Mouse (Mus musculus) limb, embryonic 14.5 days (tissue): ENCODE results near the gene Rnf19b. TPM values are rescaled to one million over a fixed set of nuclear protein-coding genes. Genes with fewer than 3 reads are reported as not detected.

Experiments used
- ATAC-seq: fragments of 200-750 bp; cut with Nextera tagmentation; 2 replicates; pipeline ENCODE4 v1.8.0; 2017; ENCODE audit warnings: low read depth, moderate number of reproducible peaks, moderate TSS enrichment; ENCODE audit not compliant: low FRiP score
- DNase-seq: peaks from one replicate; pipeline ENCODE4 v3.0.0-alpha.2; 2015; ENCODE audit warnings: low spot score
- H3K27ac ChIP-seq: fragments of 300-500 bp; sonication (generic); replicated peaks from 2 replicates; pipeline ENCODE4 v1.5.1; 2014; ENCODE audit warnings: low read depth, mild to moderate bottlenecking, low read length, moderate library complexity, mixed read lengths
- H3K27me3 ChIP-seq: fragments of 300-500 bp; sonication (generic); 2 replicates; pipeline ENCODE4 v1.6.1; 2014; ENCODE audit warnings: low read length, mixed read lengths; ENCODE audit not compliant: control insufficient read depth, insufficient read depth
- H3K36me3 ChIP-seq: fragments of 300-500 bp; sonication (generic); 2 replicates; pipeline ENCODE4 v1.6.1; 2014; ENCODE audit warnings: mild to moderate bottlenecking, low read length, moderate library complexity, mixed read lengths; ENCODE audit not compliant: control insufficient read depth, insufficient read depth
- H3K4me1 ChIP-seq: fragments of 300-500 bp; sonication (generic); 2 replicates; pipeline ENCODE4 v1.6.1; 2014; ENCODE audit warnings: antibody characterized with exemption, low read length, mixed read lengths; ENCODE audit not compliant: control insufficient read depth, insufficient read depth
- H3K4me2 ChIP-seq: fragments of 300-500 bp; sonication (generic); replicated peaks from 2 replicates; pipeline ENCODE4 v1.6.1; 2014; ENCODE audit warnings: low read depth, mild to moderate bottlenecking, low read length, moderate library complexity; ENCODE audit not compliant: severe bottlenecking
- H3K4me3 ChIP-seq: fragments of 300-500 bp; sonication (generic); replicated peaks from 2 replicates; pipeline ENCODE4 v1.5.1; 2014; ENCODE audit warnings: low read length
- H3K9ac ChIP-seq: fragments of 300-500 bp; sonication (generic); 2 replicates; pipeline ENCODE4 v1.6.1; 2014; ENCODE audit warnings: mild to moderate bottlenecking, low read depth, low read length, moderate library complexity; ENCODE audit not compliant: severe bottlenecking
- H3K9me3 ChIP-seq: fragments of 300-500 bp; sonication (generic); 2 replicates; pipeline ENCODE4 v1.6.1; 2016; ENCODE audit warnings: low read length; ENCODE audit not compliant: control insufficient read depth
- POLR2A ChIP-seq: fragments of 200-500 bp; IDR thresholded peaks from 2 replicates; pipeline ENCODE4 v1.8.0; 2012; ENCODE audit warnings: inconsistent platforms, mild to moderate bottlenecking, moderate library complexity, borderline replicate concordance; ENCODE audit not compliant: insufficient read depth, insufficient read length; ENCODE audit errors: extremely low read depth
- WGBS: fragments of 180-500 bp; shearing (Covaris S2); extraction: QIAGEN DNeasy Blood & Tissue Kit; methylation state at CpG from one replicate; pipeline ENCODE4 v1.1.7; 2014; 5-methylcytosine and 5-hydroxymethylcytosine counted together
- polyA plus RNA-seq, 2 experiments: library from polyadenylated mRNA; depleted of rRNA in 1 of 2; stranded (reverse) in 1 of 2; unstranded in 1 of 2; fragments of >200 nt; fragmentation: Nextera tagmentation in 1 of 2; extraction: Ambion mirVana in 1 of 2; gene quantifications; 2 replicates each; pipeline versions ENCODE4 v1.2.1 to v1.2.3; 2012 to 2014

Rnf19b gene
- polyA plus RNA-seq, 2 experiments = 9.9 to 28.1 TPM

GRCm38 (mm10) chr4:129111350-129111749 lies 53.3 kb downstream of the Rnf19b start:
- ATAC-seq (no peak), DNase-seq (no peak)
- TF ChIP-seq POLR2A = no peak
- no peaks in the 10 kb centered on the region for H3K4me1 ChIP-seq
- no peak overlapping the region for H3K9ac ChIP-seq
- WGBS = 62% methylated on average over 11 of the region's 11 CpGs
- H3K27ac ChIP-seq = no peak overlapping the region
- H3K4me2 ChIP-seq = no peak overlapping the region
- no peaks in the 10 kb centered on the region; the same call in 1 of the 2 replicates for H3K27me3 ChIP-seq
- no peak overlapping the region for H3K4me3 ChIP-seq
- no peaks in the 10 kb centered on the region for H3K36me3 ChIP-seq
- no peaks in the 10 kb centered on the region for H3K9me3 ChIP-seq

- DNase-seq (no peak), ATAC-seq (no peak)
- no peak overlapping the region for H3K27ac ChIP-seq
- H3K9ac ChIP-seq = no peak overlapping the region
- H3K27me3 ChIP-seq = no peaks in the 10 kb centered on the region
- WGBS = 60% methylated on average over 12 of the region's 13 CpGs
- TF ChIP-seq POLR2A = no peak
- no peak overlapping the region for H3K4me2 ChIP-seq
- no peaks in the 10 kb centered on the region for H3K36me3 ChIP-seq
- H3K4me3 ChIP-seq = no peak overlapping the region
- H3K9me3 ChIP-seq = no peaks in the 10 kb centered on the region
- no peaks in the 10 kb centered on the region for H3K4me1 ChIP-seq
These were observed 54.2 kb downstream of the Rnf19b start for GRCm38 (mm10) chr4:129112231-129112630.

GRCm38 (mm10) chr4:129113083-129113988 lies 55.3 kb downstream of the Rnf19b start:
- ATAC-seq = peak; percentile 66; the same call in 1 of the 2 replicates
- no peak for TF ChIP-seq POLR2A
- Histone ChIP-seq H3K4me3 (no peak overlapping the region), H3K27ac (no peak overlapping the region), H3K36me3 (no peaks in the 10 kb centered on the region), H3K9me3 (no peaks in the 10 kb centered on the region), H3K4me1 (no peaks in the 10 kb centered on the region), H3K27me3 (no peaks in the 10 kb centered on the region), H3K9ac (no peak overlapping the region), H3K4me2 (no peak overlapping the region)
- peak; percentile 74 for DNase-seq
- WGBS = 33% methylated on average over 28 of the region's 28 CpGs

GRCm38 (mm10) chr4:129116703-129117102 lies 58.6 kb downstream of the Rnf19b start:
- peaks cover 16% of the 10 kb centered on the region for H3K27me3 ChIP-seq
- H3K36me3 ChIP-seq = no peaks in the 10 kb centered on the region
- no peak for TF ChIP-seq POLR2A
- H3K4me1 ChIP-seq = peaks cover 11% of the 10 kb centered on the region
- H3K4me3 ChIP-seq = no peak overlapping the region
- 95% methylated on average over 8 of the region's 8 CpGs for WGBS
- H3K4me2 ChIP-seq = no peak overlapping the region
- no peak for DNase-seq
- no peak overlapping the region for H3K27ac ChIP-seq
- H3K9me3 ChIP-seq = no peaks in the 10 kb centered on the region
- no peak overlapping the region for H3K9ac ChIP-seq
- ATAC-seq = no peak

- Histone ChIP-seq H3K27me3 (peaks cover 27% of the 10 kb centered on the region), H3K9ac (no peak overlapping the region), H3K27ac (no peak overlapping the region), H3K4me2 (no peak overlapping the region), H3K36me3 (no peaks in the 10 kb centered on the region), H3K4me3 (no peak overlapping the region), H3K9me3 (no peaks in the 10 kb centered on the region), H3K4me1 (peaks cover 11% of the 10 kb centered on the region)
- WGBS = 85% methylated on average over 14 of the region's 14 CpGs
- DNase-seq (no peak), ATAC-seq (no peak)
- no peak for TF ChIP-seq POLR2A
These were observed 59.8 kb downstream of the Rnf19b start for GRCm38 (mm10) chr4:129117720-129118510.
